Mouse (Mus musculus): ENCODE measurements at regions not wholly inside any gene's neighbourhood (a gene's known extent, or its start where the extent isn't known, plus 50 kb on each side); places are given as distances from the start of the nearest gene placed in this dataset.

DNA sequence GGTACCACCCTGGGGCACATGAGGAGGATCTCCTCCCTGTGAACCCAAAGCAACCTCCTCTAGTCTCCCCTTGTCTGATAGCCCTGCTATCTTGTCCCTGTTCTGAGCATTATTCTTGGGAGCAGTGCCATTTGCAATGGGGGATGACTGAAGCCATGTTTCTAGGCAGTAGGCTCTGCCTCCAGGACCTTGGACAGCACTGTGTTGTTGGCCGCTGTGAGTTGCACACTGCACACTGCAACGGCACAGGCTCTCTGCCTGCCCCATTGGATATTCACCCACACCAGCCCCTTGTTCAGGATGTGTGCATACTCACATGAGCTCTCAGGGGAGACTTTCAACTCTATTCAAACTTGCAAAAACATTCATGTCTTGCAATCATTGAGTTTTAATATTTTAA lies 304.8 kb downstream of the Cdh26 start:
- no peak for TF ChIP-seq MAX (IDR thresholded peaks at IDR 0.05; ENCODE audit: low read length)
- TF ChIP-seq MXI1 (IDR thresholded peaks at IDR 0.05; ENCODE audit: low read depth, low read length) = no peak
- TF ChIP-seq ZMIZ1 (IDR thresholded peaks at IDR 0.05; ENCODE audit: low read depth, low read length) = no peak
- no peak for TF ChIP-seq CTCF (conservative IDR thresholded peaks at IDR 0.05 in 1 of 2, IDR thresholded peaks at IDR 0.05 in 1 of 2; ENCODE audit: low read depth in 2 of 2, low read length in 2 of 2)
- no peak for TF ChIP-seq TCF12 (IDR thresholded peaks at IDR 0.05; ENCODE audit: low read depth, low read length)
- TF ChIP-seq CHD2 (IDR thresholded peaks at IDR 0.05; ENCODE audit: low read length) = no peak
- no peak for TF ChIP-seq POLR2A (IDR thresholded peaks at IDR 0.05; ENCODE audit: low read depth, low read length)
- no peak for TF ChIP-seq USF1 (IDR thresholded peaks at IDR 0.05; ENCODE audit: low read depth, low read length)
